Mouse (Mus musculus) ovary, postnatal 36 days (tissue): Measurements from ENCODE around the gene Cpsf4l.

ENCODE experiments used
- DNase-seq: peaks from one replicate; pipeline ENCODE4 v3.0.0; 2022; ENCODE audit warnings: low spot score, mixed read lengths

Gene Cpsf4l

DNA sequence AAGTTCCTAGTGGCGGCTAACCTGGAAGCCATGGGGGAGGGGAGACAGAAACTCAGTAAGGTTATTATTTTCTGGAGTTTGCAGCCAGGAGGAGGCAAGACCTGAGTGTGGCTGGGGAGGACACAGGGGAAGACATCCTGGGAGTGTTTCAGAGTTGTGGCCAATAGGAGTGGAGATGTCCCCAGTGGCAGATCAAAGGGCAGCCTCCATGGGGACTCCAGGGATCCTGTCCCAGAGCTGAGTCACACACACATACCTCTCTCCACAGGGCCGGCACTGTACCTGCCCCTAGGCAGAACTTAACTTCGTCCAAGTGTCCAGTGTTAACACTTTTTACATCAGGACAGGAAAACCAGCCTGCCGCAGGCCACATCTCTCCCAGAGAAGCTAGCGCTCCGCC lies 25.3 kb upstream of the Cpsf4l start:
- DNase-seq, result no peak

DNA sequence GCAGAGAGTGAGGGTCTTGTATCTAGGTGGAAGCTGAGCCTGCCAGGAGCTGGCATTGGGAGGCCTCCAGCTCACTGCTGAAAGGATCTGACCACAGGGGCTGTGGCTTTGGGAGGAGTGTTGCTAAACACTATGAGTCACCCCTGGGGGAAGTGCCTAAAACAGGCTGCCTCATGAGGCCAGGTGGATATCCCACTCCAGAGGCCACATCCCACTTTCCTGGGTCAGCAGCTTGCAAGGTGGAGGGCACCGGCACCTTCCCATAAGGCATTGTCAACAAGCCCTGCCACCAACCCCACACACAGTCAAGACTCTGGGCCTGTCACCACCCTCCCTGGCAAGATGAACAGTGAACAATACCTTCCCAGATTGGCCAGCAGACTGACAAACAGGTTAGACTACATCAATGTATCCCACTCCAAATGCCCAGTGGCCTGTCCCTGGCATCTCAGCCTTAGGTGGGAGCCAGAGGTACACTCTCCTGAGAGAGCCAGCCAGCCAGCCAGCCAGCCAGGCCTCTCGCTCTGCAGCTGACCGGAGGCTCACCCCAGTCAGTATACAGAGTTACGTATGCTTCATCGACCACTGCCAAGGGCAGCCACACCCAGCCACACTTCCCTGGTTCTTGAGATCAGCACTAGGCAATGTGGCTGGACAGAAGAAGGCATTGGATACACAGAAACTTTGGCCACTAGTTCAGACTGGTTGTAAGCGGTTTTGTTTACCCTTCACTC lies 24.0 kb upstream of the Cpsf4l start:
- no peak for DNase-seq

DNA sequence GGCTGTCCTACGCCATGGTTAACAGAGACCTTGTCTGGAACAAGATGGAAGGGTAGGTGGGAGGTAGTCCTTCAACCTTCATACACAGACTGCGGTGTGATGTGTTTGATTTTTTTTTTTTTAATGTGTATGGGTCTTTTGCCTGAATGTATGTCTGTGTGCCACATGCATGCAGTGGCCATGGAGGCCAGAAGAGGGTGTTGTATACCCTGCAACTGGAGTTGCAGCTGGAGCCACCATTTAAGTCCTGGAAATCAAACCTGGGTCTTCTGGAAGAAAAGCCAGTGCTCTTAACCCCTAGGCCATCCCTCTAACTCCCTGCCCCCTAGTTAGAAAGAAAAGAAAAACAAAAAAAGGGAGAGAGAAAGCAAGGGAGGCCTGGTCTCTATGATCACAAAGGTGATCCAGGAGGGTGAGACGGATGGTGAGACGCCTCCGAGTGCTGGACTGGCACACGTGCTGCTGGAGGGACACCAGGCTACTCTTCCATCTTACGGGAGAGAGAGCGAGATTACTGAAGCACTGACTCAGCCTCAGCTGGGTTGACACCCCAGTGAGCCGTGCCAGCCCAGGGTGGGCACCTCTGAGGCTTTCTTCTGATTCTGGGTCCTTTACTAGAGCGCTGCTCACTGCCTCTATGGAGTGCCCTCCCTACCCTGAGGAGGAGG lies 22.3 kb upstream of the Cpsf4l start:
- DNase-seq, result no peak

DNA sequence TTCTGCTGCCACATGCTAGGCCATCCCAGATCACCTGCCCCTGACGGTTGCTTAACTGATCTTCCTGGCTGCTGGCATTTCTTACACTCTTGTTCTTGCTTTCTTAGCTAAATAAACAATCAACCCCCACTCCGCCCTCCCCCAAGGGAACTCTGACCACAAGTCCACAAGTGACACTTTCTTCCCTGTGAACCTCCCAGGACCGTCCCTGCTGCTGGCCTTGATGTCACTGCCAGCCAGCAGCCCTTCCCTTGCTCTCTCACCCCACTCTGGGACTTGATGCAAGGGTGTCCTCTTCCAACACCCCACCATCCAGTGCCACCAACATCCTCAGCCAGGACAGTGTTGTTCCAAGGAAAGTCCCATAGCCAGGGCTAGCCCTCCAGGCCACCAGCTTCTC lies 21.1 kb upstream of the Cpsf4l start:
- no peak for DNase-seq

DNA sequence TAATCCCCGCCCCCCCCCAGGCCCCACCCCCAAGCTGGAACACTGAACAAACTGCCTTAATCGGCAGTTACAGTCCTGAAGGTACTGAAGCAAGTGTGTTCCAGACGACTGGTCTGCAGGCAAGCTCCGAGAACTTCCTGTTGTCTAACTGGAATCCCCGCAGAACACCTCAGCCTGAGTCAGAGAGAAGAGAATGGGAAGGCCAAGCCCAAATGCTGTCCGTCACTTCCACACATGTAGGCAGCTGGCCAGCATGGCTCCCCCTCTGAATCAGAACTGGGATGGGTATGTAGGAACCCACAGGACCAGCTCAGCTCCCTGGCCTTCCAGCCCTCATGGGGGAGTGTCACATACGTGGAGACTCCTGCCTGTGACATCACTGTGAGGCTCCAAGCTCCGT lies 20.1 kb upstream of the Cpsf4l start:
- DNase-seq, result no peak

DNA sequence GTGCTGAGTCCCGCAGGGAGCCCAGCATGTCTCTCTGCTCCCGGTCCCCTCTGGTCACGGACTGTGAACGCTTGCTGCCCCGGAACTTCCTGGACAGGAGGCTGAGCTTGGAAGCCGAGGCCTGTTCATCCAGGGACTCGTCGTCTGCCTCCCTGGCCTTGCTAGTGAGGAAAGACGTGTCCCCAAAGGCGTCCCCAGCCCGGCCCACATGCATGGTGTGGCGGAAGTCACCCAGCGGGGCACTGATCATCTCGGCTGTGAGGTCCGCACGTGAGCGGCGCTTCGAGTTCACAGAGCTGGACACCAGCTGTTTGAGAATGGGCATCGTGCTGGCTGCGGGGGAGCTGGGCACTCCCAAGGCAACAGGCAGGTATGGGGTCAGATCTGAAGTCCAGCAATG lies 19.4 kb upstream of the Cpsf4l start:
- no peak for DNase-seq

DNA sequence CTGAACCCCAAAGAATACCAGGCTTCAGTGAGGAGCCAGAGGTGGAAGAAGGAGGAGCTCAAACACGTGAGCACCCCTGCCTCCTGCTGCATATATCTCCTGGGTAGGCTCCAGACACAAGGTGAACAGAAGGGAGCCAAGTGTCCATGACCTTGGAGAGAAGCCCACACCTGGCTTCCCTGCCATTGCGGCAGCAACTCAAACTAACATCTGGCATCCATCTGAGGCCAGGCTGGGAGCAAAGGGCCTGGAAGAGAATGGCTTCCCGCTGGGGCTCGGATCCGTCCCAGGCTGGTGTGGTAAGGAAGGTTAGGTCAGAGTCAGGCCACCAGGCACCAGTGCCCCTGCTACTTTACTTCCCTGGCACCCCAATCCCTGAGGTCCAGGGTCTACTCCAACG lies 18.2 kb upstream of the Cpsf4l start:
- no peak for DNase-seq

DNA sequence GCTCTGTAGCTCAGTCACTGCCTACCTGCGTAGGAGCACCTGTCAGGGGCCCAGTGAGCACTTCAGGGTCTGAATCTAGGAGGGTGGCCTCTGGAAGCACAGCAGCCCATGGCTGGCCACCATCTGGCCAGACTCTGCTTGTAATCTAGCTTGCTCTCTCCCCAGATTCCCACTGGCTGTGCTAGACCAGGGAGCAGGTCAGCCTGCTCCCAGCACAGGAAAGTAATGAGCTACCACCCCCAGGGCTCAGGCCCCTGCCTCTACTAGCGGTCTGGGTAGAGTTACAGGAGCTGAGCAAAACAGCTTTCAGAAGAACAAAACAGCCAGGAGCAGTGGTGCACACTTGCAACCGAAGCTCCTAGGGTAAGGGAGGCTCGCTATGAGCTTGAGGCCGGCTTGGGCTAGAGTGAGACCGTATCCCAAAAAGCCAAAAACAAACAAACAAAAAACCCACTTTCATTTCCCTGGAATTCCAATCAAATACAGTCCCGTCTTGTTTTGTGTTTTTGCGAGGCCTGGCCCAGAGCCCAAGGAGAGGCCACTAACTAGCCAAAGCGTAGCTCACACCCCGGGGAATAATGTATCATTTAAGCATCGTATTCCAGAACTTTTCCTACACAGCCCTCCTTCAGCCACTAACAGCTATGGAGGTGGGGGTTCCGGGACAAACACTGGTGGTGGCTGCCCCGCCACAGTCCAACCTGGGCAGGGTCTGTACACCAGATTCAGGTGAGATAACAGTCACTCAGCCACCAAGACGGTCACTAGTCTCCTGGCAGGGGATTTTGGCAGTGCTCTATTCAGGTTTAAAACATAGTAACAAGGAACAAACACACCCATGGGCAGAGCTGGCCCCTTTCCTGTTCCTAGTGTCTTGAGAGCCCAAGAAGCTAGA lies 17.4 kb upstream of the Cpsf4l start:
- no peak for DNase-seq

DNA sequence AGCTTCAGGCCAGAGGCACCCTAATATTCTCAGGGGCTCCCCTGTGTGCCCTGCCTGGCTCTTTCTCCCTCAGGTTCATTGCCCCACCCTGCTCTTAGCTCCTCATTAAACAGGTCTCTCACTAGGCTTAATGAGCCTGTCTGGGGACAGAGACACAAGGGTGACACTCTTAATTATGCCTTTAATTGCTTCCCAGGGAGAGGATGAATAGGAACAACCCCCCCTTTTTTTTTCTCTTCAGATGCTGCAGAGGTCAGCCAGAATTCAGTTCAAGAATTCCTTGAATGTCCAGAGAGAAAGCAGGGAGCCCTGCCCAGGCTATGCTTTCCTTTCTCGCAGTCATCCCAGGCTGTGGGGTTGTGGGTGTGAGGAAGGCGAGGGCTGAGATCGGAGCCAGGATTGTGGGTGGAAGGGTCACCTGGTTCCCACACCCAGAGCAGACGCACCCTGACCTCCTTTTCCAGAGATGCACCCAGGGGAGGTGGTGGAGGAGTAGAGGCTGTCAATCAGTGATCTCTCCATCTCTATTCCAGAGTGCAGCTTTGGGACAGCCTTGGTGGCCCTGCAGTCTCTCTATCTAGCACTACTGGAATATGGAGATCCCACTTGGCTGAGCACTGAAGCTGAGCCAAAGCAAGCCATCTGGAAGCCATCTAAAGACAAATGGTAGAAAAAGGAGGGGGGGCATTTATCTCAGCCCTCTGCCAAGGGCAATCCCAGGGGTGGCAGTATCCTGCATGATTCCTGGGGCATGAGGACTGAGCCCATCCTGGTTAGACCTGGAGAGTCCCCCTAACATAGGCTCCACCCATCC lies 15.6 kb upstream of the Cpsf4l start:
- no peak for DNase-seq

DNA sequence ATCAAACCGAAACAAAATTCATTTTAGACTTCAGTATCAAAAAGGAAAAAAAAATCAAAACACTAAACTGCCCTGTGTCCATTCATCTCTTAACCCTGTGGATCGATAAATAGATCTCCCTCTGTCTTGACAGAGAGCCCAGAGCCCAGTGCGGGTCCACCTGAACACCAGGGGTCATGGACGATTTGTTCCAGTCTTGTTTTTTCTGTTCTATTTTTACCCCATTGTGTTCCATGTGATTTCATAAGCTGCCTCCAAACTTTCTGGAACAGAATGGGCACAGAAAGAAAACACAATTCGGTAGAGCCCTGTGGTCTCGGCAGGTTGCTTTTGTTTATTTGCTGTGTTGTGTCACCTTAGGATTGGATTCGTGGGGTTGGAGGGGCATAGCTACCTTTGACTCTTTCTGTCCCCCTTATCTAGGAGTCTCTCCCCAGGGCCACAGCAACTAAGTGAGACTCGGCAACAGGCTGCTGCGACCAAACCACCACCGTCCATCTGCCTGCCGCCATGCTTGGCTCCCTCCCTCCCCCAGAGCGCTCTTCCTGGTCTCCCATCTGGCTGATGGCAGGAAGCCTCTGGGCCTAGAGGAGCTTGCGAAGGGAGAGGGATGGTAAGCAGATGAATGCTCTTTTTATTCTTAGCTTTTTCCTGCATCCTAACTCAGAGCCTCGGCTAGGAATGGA lies 12.7 kb upstream of the Cpsf4l start:
- no peak for DNase-seq

DNA sequence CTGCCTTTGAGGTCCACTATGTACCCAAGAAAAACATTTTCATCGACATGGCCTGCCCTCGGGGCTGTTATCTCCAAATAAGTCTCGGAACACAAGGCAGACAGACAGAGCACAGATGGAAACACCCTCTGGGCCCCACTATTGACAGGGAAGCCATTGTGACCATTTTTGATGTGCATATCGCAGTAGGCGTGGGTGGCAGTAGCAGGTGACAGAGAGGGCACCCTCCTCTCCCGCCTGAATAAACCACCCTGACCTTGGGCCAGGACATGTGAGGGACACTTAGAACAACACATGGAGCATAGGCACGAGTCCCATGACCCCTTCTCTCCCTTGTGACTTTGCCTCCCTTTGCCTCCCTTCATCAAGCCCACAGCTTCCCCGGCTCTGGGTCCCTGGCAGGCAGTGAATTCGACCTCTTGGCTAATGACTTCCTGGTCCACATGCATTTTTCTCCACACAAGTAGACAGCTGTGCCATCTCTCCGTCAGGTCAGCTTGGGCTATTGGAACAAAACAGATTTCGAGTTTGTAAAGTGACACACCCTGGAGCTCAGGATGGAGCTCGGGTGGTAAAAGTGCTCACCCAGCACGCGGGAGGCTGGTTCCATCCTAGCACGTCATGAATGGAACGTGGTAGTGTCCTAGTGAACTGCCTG lies 8.1 kb upstream of the Cpsf4l start:
- DNase-seq, result no peak

DNA sequence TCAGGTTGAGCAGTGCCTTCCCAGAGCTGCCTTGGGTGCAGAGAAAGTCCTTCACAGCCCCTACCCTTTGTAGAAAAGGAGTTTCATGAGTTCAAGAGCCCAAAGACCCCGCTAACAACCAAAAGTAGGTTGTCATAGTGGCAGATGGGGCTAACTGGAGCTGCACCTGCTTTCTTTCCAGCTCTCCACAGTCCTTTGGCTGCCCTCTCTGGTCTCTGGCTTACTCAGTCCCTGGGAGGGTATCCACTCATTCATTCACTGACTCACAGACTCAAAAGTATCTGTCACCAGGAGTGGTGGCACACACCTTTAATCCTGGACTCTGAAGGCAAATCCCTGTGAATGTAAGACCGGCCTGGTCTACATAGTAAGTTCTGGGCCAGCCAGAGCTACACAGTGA lies 6.3 kb upstream of the Cpsf4l start:
- no peak for DNase-seq

DNA sequence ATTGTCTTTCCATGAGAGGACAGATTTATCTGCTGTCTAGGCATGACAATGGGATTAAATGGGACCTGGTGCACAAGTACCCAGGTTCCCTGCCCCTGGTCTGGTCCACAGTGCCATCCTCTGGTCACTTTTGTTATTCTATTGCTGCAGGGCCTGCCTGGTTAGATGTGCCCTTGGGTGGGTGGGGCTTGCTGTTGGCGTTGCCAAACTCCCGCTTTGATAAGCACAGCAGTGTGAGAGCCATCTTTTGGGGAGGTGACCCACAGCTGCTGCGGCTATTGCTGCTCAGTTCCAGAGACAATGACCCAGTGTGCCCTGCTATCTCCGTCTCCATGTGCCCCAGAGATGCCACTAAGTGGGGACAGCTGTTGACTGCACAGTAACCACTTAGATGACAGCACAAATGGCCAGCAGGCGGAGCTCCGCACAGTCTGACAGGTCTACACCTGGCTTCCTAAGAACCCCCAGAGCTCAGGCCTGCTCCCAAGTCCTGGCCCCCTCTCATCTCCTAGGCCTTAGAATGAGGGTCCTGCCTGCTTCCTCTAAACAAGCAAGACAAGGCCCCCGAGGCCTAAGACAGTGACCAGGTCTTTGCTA lies 5.4 kb upstream of the Cpsf4l start:
- peak; percentile 51 for DNase-seq

DNA sequence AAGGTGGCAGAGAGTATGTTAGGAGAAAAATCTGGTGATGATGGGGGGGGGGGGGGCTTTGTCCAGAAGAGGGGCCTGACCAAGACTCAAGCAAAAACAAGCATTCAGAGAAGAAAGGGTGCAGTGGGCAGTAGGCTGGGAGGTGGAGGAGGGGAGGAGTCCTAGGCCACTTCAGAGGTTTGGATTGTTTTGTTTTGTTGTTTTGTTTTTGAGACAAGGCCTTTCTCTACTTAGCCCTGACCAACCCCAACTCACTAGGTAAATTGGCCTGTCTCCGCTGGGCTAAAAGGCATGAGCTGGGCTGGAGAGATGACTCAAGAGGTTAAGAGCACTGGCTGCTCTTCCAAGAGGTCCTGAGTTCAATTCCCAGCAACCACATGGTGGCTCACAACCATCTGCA lies 1.2 kb upstream of the Cpsf4l start:
- no peak for DNase-seq

DNA sequence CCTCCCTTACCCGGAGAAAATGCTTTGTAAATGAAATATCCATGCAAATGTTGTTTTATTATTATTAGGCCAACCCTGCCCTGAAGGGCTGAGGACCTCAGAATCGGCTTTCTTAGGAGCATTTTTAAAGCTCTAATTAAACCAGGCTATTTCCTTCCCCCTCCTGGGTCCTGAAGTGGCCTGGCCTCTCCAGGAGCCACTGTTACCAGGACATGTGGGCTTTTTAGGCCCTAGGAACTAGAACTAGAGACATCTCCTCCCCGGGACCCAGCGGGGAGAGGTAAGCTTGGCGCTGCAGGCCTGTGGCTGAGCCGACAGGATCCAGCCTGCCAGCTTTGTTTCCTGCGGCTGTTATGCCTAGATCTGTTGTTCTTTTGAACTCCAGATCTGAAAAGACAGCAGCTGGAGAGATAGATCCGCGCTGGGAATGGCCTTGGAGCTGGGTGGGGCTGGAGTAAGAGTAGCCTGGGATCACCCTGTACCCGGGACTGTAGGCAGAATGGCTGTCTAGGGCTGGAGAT lies 500 bp upstream of the Cpsf4l start:
- DNase-seq, result peak; percentile 40

DNA sequence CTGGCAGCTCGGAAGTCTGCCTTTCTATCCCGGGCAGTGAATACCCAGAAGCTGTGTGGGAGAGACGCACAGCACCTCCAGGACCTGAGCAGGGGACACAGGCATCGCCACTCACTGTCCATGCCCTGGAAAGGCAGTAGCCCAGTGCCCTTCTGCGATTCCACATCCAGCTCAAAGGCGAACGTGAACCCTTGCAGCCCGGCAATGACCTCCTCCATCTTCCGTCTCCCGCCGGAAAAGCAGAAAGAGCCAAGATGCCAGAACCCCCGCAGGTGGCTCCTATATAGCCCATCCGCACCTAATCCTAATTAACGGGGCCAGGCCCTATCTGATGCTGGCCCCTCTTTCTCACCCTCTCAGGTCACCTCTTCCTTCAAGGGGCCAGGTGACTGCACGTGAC lies 545 bp downstream of the Cpsf4l start:
- DNase-seq, result no peak

DNA sequence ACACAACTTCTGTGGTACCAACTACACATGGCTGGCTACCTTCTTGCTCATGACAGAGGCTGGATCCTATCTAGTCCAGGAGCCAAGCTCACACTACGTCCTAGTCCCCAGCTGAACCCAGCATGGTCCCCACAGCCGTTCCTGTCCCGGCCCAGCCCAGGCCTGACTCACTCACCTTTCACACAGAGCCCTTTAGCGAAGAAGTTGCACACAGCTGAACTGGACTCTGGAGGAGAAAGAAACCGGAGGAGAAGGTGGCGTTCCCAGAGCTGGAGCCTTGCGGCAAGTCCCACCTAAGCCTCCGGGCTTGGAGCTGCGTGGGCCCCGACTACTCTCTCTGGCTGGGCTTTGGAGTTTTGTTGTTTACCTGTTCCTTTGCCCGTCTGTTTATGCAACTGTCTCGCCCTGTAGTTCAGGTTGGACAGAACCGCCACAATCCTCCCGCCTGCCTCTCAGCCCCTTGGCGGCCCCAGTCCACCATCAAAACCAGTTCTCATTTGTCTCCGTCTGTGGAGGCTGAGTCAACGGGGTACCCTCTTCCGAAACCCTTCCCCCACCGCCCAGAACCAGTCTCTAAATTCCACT lies 1.1 kb downstream of the Cpsf4l start:
- no peak for DNase-seq

DNA sequence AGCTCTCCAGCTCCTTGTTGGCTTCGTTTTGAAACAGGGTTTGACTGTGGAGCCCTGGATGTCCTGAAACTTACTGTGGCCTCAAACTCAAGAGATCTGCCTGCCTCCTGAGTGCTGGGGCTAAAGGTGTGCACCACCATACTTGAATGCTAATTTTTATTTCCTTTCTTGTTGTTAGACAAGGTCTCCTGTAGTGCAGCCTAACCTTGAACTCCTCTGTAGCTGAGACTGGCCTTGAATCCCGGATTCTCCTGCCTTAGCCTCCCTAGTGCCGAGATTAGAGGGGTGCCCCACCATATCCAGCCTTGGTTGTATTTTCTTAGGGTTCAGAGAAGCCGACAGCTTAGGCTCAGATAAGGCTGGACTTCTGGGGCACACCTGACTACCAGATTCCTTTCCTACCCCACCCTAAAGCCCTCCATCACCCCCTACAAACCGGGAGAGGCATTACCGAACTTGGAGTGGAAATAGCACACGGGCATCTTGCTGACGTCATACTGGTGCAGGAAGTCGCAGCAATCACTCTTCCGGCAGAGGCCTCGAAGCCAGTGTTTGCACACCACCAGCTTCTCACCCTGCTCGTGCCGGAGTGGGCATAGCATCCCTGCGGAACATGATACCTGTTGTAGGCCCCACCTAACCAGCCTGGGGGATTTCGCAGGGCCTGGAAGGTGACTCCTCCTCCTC lies 3.7 kb downstream of the Cpsf4l start:
- no peak for DNase-seq

DNA sequence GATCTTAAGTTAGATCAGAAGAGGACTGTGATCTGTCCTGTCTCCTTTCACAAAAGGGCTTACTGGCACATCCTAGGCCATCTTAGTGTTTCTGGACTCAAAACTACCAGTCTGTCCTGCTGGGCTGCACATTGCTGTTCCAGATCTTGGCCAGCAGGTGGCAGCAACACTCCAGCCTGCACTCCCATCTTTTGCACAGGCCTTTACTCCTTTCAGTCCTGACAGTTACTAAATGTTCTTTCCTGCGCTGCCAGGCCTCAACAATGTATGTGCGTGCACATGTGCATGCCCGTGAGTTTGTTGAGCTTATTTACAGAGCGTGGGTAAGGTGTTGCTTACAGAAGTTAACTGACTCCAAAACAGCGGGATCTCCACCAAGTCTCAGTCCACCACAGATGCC lies 6.1 kb downstream of the Cpsf4l start:
- peak; percentile 77 for DNase-seq
